Mouse (Mus musculus) stomach, embryonic 14.5 days (tissue): ENCODE results near the gene Ubox5. TPM values are rescaled to one million over a fixed set of nuclear protein-coding genes. Genes with fewer than 3 reads are reported as not detected.
"Not testable (repeated sequence)": the region's sequence is repeated elsewhere in the genome, so short reads cannot be mapped to it uniquely, and the experiment has no call there.

Experiments
- ATAC-seq: fragments of 200-750 bp; cut with Nextera tagmentation; 2 replicates; pipeline ENCODE4 v1.8.0; 2017; ENCODE audit warnings: low read depth, moderate TSS enrichment; ENCODE audit not compliant: insufficient number of reproducible peaks, insufficient read depth, low FRiP score
- H3K27ac ChIP-seq: fragments of 300-500 bp; sonication (generic); 2 replicates; pipeline ENCODE4 v1.5.1; 2014; ENCODE audit warnings: mild to moderate bottlenecking, low read length, moderate library complexity, mixed read lengths
- H3K27me3 ChIP-seq: fragments of 300-500 bp; sonication (generic); 2 replicates; pipeline ENCODE4 v1.6.1; 2014; ENCODE audit warnings: low read length, control low read depth, mixed read lengths; ENCODE audit not compliant: control insufficient read depth, insufficient read depth
- H3K36me3 ChIP-seq: fragments of 300-500 bp; sonication (generic); 2 replicates; pipeline ENCODE4 v1.6.1; 2014; ENCODE audit warnings: mild to moderate bottlenecking, control low read depth, low read length, moderate library complexity, mixed read lengths; ENCODE audit not compliant: control insufficient read depth, insufficient read depth
- H3K4me1 ChIP-seq: fragments of 300-500 bp; sonication (generic); 2 replicates; pipeline ENCODE4 v1.6.1; 2014; ENCODE audit warnings: low read length, control low read depth, mixed read lengths; ENCODE audit not compliant: control insufficient read depth, insufficient read depth
- H3K4me2 ChIP-seq: fragments of 300-500 bp; sonication (generic); replicated peaks from 2 replicates; pipeline ENCODE4 v1.6.1; 2014; ENCODE audit warnings: low read depth, low read length, control low read depth
- H3K4me3 ChIP-seq: fragments of 300-500 bp; sonication (generic); 2 replicates; pipeline ENCODE4 v1.5.1; 2014; ENCODE audit warnings: low read depth, low read length, control low read depth
- H3K9ac ChIP-seq: fragments of 300-500 bp; sonication (generic); replicated peaks from 2 replicates; pipeline ENCODE4 v1.6.1; 2014; ENCODE audit warnings: low read depth, mild to moderate bottlenecking, control low read depth, low read length, moderate library complexity, mixed read lengths
- H3K9me3 ChIP-seq: fragments of 300-500 bp; sonication (generic); 2 replicates; pipeline ENCODE4 v1.6.1; 2016; ENCODE audit warnings: low read depth, low read length, control low read depth; ENCODE audit not compliant: control insufficient read depth
- WGBS: fragments of 180-500 bp; shearing (Covaris S2); extraction: QIAGEN DNeasy Blood & Tissue Kit; methylation state at CpG from one replicate; pipeline ENCODE4 v1.1.7; 2014; 5-methylcytosine and 5-hydroxymethylcytosine counted together
- polyA plus RNA-seq: library from polyadenylated mRNA; unstranded; fragments of >200 nt; fragmentation: Nextera tagmentation; extraction: Ambion mirVana; gene quantifications from 2 replicates; pipeline ENCODE4 v1.2.1, GENCODE M21; 2014

The Ubox5 gene
- polyA plus RNA-seq, 1 experiment from 2014 or later: 14.6 TPM

DNA sequence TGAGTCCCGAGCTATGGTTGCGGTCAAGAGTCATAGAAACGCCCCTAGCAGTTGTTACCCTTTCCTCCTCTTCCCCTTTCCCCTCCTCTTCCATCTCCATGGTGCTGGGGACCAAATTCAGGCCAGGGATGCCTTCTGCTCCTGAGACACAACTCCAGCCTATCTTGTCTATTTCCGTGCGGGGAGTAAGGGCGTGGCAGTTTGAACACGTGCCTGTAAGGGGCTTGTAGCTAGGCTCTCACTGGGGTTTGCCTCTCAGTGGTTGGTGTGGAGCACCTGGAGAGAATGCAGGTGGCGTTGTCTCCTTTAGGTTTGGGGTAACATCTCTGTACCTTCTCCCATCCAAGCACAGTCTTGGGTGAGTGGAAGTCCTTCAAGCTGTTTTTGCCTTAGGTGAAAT is 50.0 kb downstream of the Ubox5 start:
- Histone ChIP-seq H3K27ac (no peak overlapping the region), H3K4me1 (peaks cover 18% of the 10 kb centered on the region; the same call in 1 of the 2 replicates), H3K9me3 (no peaks in the 10 kb centered on the region), H3K4me2 (no peak overlapping the region), H3K36me3 (no peaks in the 10 kb centered on the region), H3K9ac (no peak overlapping the region), H3K4me3 (no peak overlapping the region), H3K27me3 (peaks cover 65% of the 10 kb centered on the region)
- 6% methylated on average over 8 of the region's 8 CpGs for WGBS
- no peak for ATAC-seq

DNA sequence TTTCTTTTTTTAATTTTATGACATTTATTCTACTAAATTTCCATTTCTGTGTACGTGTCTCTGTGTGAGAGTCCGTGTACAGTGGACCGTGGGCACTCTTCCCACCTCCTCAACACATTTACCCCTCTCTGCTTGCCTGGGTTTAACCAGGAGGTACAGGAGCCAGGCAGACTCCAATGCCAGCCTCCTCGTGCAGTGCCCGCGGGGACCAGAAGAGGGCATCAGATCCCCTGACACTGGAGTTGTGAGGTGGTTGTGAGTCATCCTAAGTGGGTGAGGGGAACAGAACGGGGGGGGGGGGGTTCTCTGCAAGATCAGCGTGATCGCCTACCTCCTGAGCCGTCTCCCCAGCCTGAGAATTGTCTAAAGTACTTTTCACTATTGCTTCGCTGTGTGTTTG is 51.7 kb downstream of the Ubox5 start:
- Histone ChIP-seq H3K4me2 (no peak overlapping the region), H3K27ac (no peak overlapping the region), H3K9me3 (no peaks in the 10 kb centered on the region), H3K27me3 (peaks cover 65% of the 10 kb centered on the region), H3K4me3 (no peak overlapping the region), H3K9ac (no peak overlapping the region), H3K4me1 (peaks cover 18% of the 10 kb centered on the region; the same call in 1 of the 2 replicates), H3K36me3 (no peaks in the 10 kb centered on the region)
- ATAC-seq: no peak
- WGBS: 9% methylated on average over 11 of the region's 11 CpGs

DNA sequence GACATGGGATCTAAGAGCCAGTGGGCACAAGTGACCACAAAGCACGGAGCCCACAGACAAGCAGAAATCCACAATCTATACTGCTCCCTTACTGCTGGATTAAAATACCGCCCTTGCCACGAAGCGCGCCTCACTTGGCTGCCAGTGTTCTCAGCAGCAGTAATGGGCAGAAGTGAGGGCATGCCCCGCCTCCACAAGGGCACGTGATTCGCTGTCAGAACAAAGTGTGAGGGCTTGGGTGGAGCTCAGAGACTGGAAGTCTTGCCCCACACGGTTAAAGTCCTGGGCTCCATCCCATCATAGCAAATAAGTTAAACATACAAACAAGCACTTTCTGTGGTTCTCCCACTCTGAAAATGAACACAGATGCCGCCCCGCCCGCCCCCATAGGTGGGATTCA is 52.2 kb downstream of the Ubox5 start:
- peaks cover 61% of the 10 kb centered on the region for H3K27me3 ChIP-seq
- WGBS: 6% methylated on average over 12 of the region's 12 CpGs
- no peaks in the 10 kb centered on the region for H3K36me3 ChIP-seq
- no peak overlapping the region for H3K4me2 ChIP-seq
- ATAC-seq: no peak
- no peak overlapping the region for H3K9ac ChIP-seq
- peaks cover 18% of the 10 kb centered on the region; the same call in 1 of the 2 replicates for H3K4me1 ChIP-seq
- H3K27ac ChIP-seq: no peak overlapping the region
- H3K9me3 ChIP-seq: no peaks in the 10 kb centered on the region
- H3K4me3 ChIP-seq: no peak overlapping the region

DNA sequence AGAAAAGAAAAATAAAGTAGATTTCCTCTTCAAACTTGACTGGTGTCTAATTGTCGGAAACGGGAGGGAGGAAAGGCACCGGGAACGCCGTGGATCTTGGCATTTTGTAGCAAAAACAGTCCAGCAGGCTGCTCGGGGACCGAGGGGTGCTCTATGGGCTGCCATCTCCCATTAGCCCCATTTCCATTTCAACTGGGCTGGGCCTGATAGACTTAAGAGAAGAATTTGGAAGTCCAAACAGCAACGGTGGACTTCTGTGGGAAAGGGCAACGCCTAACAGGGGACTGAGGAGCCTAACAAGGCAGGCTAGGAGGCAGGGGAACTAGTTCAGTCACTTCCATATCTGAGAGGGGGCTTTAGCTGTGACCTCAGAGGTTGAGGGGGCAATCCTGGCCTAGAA is 52.8 kb downstream of the Ubox5 start:
- Histone ChIP-seq H3K4me3 (peak overlapping the region; percentile 18), H3K4me2 (peak overlapping the region; percentile 39; the same call in 1 of the 2 replicates), H3K27ac (no peak overlapping the region), H3K36me3 (no peaks in the 10 kb centered on the region), H3K4me1 (peaks cover 18% of the 10 kb centered on the region; the same call in 1 of the 2 replicates), H3K27me3 (peaks cover 54% of the 10 kb centered on the region), H3K9ac (no peak overlapping the region), H3K9me3 (no peaks in the 10 kb centered on the region)
- WGBS: 6% methylated on average over 9 of the region's 9 CpGs
- ATAC-seq: no peak

DNA sequence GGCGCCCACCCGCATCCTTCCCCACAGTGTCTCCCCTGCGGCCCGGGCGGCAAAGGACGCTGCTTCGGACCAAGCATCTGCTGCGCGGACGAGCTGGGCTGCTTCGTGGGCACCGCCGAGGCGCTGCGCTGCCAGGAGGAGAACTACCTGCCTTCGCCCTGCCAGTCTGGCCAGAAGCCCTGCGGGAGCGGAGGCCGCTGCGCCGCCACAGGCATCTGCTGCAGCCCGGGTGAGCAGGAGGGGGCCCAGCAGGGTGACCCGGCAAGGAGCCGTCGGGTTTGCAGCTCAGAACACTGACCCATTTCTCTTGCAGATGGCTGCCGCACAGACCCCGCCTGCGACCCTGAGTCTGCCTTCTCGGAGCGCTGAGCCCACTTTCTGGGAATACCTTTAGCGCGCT is 53.3 kb downstream of the Ubox5 start:
- H3K4me2 ChIP-seq: peak overlapping the region; percentile 39
- H3K9me3 ChIP-seq, ATAC-seq, H3K36me3 ChIP-seq, H3K27ac ChIP-seq: not testable (repeated sequence)
- 5% methylated on average over 32 of the region's 32 CpGs for WGBS
- peaks cover 18% of the 10 kb centered on the region; the same call in 1 of the 2 replicates for H3K4me1 ChIP-seq
- peak overlapping the region; percentile 18 for H3K4me3 ChIP-seq
- peaks cover 50% of the 10 kb centered on the region for H3K27me3 ChIP-seq
- H3K9ac ChIP-seq: 0 out of 2 replicates have a peak overlapping the region, but pooled peaks have one; percentile 10

DNA sequence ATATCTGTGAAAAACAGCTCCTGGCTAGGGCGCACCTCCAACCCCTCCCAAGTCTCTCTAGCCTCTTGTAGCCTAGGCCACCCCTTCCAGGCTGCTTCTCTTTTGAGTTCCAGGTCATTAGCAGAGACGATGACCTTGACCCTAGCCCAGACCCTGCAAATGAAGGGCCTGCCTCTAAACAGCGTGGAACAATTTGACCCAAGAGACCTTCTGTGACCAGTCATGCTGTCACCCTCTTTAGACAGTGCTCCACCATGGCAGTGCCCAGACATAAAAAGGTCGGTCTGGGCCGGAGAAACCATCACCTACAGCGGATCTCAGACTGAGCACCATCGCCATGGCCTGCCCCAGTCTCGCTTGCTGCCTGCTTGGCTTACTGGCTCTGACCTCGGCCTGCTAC is 54.0 kb downstream of the Ubox5 start, which contains the start of gene Oxt:
Gene Oxt, plus strand, starts transcription at position 301 of the 400 bp plus-strand sequence.
- Histone ChIP-seq H3K4me2 (peak within 1 kb of the TSS; percentile 39), H3K9me3 (no peaks in the 10 kb centered on the region), H3K4me1 (peaks cover 15% of the 10 kb centered on the region; the same call in 1 of the 2 replicates), H3K9ac (0 out of 2 replicates have a peak within 1 kb of the TSS, but pooled peaks have one; percentile 10), H3K4me3 (peak within 1 kb of the TSS; percentile 18), H3K27me3 (peaks cover 45% of the 10 kb centered on the region), H3K27ac (no peak within 1 kb of the TSS), H3K36me3 (no peaks in the 10 kb centered on the region)
- ATAC-seq: no peak
- 51% methylated on average over 9 of the region's 9 CpGs for WGBS

DNA sequence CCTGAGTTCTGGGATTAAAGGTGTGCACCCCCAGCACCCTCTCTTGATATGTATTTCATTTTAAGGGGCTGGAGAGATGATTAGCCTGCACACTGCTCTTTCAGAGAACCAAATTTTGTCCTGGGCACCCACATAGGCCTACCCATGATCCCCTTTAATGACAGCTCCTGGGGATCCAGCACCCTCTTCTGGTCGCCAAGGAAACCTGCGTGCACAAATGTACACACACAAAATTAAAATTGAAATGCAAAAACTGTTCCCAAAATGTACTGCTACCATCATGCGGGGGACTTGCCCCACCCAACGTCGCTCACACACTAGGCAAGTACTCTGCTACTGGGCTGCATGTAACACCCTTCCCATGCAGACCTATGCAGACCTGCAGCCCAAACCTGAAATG is 54.9 kb downstream of the Ubox5 start:
- H3K27me3 ChIP-seq: peaks cover 40% of the 10 kb centered on the region
- no peak for ATAC-seq
- no peak overlapping the region for H3K4me3 ChIP-seq
- no peak overlapping the region for H3K27ac ChIP-seq
- no peak overlapping the region for H3K4me2 ChIP-seq
- H3K36me3 ChIP-seq: no peaks in the 10 kb centered on the region
- H3K4me1 ChIP-seq: 0 out of 2 replicates have a peak, but pooled peaks cover 8% of the 10 kb centered on the region
- no peaks in the 10 kb centered on the region for H3K9me3 ChIP-seq
- 80% methylated on average over 5 of the region's 5 CpGs for WGBS
- H3K9ac ChIP-seq: no peak overlapping the region

DNA sequence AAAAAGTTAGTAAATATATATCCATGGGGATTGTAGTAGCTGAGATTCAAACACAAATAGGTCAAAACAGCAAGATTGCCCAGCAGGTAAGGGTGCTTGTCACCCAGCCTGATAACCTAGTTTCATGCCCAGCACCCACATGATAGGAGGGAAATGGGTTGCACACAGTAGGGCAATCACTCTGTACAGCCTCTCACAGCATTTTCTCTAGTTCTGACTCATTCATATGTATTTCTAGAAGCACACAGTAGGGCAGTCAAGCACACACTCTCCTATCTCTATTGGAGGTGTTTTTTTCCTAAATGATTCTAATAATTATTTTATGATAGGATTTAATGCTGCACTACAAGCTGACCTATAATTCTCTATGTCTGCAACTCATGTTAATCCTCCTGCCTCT is 59.9 kb downstream of the Ubox5 start:
- Histone ChIP-seq H3K4me1 (peaks cover under 1% of the 10 kb centered on the region; the same call in 1 of the 2 replicates), H3K36me3 (peaks cover 6% of the 10 kb centered on the region), H3K4me2 (no peak overlapping the region), H3K9ac (no peak overlapping the region), H3K4me3 (no peak overlapping the region), H3K27ac (no peak overlapping the region), H3K9me3 (no peaks in the 10 kb centered on the region), H3K27me3 (no peaks in the 10 kb centered on the region)
- ATAC-seq: no peak

DNA sequence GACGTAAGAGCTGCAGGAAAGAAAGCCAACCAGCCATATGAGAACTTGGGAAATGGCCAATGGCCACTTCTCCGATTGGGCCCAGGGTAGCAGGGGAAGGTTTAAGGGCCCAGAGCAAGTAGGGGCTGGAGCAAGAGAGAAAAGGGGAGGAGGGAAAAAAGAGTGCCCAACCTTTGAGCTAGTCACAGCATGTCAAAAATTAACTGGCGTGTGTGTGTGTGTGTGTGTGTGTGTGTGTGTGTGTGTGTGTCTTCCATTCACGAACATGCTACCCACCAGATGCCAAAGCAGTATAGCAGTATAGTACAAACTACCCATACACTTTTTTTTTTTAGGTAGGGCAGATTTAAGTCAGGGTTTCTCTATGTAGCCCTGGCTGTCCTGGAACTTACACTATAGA is 60.9 kb downstream of the Ubox5 start:
- H3K36me3 ChIP-seq: peaks cover 6% of the 10 kb centered on the region
- H3K27me3 ChIP-seq: no peaks in the 10 kb centered on the region
- ATAC-seq: no peak

More for the DNA sequence above, 60.9 kb downstream of the Ubox5 start:
- 75% methylated on average over 4 of the region's 4 CpGs for WGBS
- Histone ChIP-seq H3K9ac (no peak overlapping the region), H3K4me1 (peaks cover 5% of the 10 kb centered on the region; the same call in 1 of the 2 replicates), H3K27ac (no peak overlapping the region), H3K9me3 (no peaks in the 10 kb centered on the region), H3K4me3 (no peak overlapping the region), H3K4me2 (no peak overlapping the region)
